Mouse (Mus musculus) forebrain, embryonic 14.5 days (tissue): Measurements from ENCODE around the gene Tango6. TPM values are rescaled to one million over a fixed set of nuclear protein-coding genes. Genes with fewer than 3 reads are reported as not detected.

Experiments used
- ATAC-seq: fragments of 200-750 bp; cut with Nextera tagmentation; 2 replicates; pipeline ENCODE4 v1.8.0; 2017; ENCODE audit warnings: mild to moderate bottlenecking, moderate library complexity
- DNase-seq: peaks from one replicate; pipeline ENCODE4 v3.0.0-alpha.2; 2015; ENCODE audit warnings: low spot score
- H3K27ac ChIP-seq: fragments of 300-500 bp; sonication (generic); 2 replicates; pipeline ENCODE4 v1.5.1; 2014; ENCODE audit warnings: low read depth, mild to moderate bottlenecking, control low read depth, low read length, moderate library complexity
- H3K27me3 ChIP-seq: fragments of 300-500 bp; sonication (generic); replicated peaks from 2 replicates; pipeline ENCODE4 v1.6.1; 2014; ENCODE audit warnings: low read length, control low read depth, mixed read lengths; ENCODE audit not compliant: control insufficient read depth, insufficient read depth
- H3K36me3 ChIP-seq: fragments of 300-500 bp; sonication (generic); 2 replicates; pipeline ENCODE4 v1.6.1; 2014; ENCODE audit warnings: low read length, control low read depth; ENCODE audit not compliant: control insufficient read depth, insufficient read depth
- H3K4me1 ChIP-seq: fragments of 300-500 bp; sonication (generic); 2 replicates; pipeline ENCODE4 v1.6.1; 2014; ENCODE audit warnings: antibody characterized with exemption, low read length, control low read depth; ENCODE audit not compliant: control insufficient read depth, insufficient read depth
- H3K4me2 ChIP-seq: fragments of 300-500 bp; sonication (generic); 2 replicates; pipeline ENCODE4 v1.6.1; 2014; ENCODE audit warnings: mild to moderate bottlenecking, control low read depth, low read length
- H3K4me3 ChIP-seq: fragments of 300-500 bp; sonication (generic); 2 replicates; pipeline ENCODE4 v1.5.1; 2014; ENCODE audit warnings: low read depth, low read length, control low read depth
- H3K9ac ChIP-seq: fragments of 300-500 bp; sonication (generic); 2 replicates; pipeline ENCODE4 v1.6.1; 2014; ENCODE audit warnings: mild to moderate bottlenecking, low read length, control low read depth, moderate library complexity
- H3K9me3 ChIP-seq: fragments of 300-500 bp; sonication (generic); replicated peaks from 2 replicates; pipeline ENCODE4 v1.6.1; 2016; ENCODE audit warnings: low read length, control low read depth, mixed read lengths; ENCODE audit not compliant: control insufficient read depth
- WGBS: fragments of 180-500 bp; shearing (Covaris S2); extraction: QIAGEN DNeasy Blood & Tissue Kit; methylation state at CpG from one replicate; pipeline ENCODE4 v1.1.7; 2014; 5-methylcytosine and 5-hydroxymethylcytosine counted together
- polyA plus RNA-seq: library from polyadenylated mRNA; unstranded; fragments of >200 nt; fragmentation: Nextera tagmentation; extraction: Ambion mirVana; gene quantifications from 2 replicates; pipeline ENCODE4 v1.2.1, GENCODE M21; 2014

Tango6 gene
- polyA plus RNA-seq, 1 experiment from 2014 or later: 2.4 TPM

- DNase-seq (peak; percentile 5), ATAC-seq (no peak)
- no peak overlapping the region for H3K4me3 ChIP-seq
- no peaks in the 10 kb centered on the region for H3K36me3 ChIP-seq
- H3K9ac ChIP-seq: peak overlapping the region; percentile 9
- no peaks in the 10 kb centered on the region for H3K9me3 ChIP-seq
- H3K27ac ChIP-seq: peak overlapping the region; percentile 78
- H3K4me2 ChIP-seq: no peak overlapping the region
- WGBS: 35% methylated on average over 4 of the region's 4 CpGs
- no peaks in the 10 kb centered on the region; the same call in 1 of the 2 replicates for H3K4me1 ChIP-seq
- no peaks in the 10 kb centered on the region for H3K27me3 ChIP-seq
Observed at GRCm38 (mm10) chr8:106761317-106761716, 78.4 kb downstream of the Tango6 start.

GRCm38 (mm10) chr8:106761867-106762523 lies 79.1 kb downstream of the Tango6 start:
- H3K27ac ChIP-seq: peak overlapping the region; percentile 78; the same call in 1 of the 2 replicates
- no peaks in the 10 kb centered on the region for H3K9me3 ChIP-seq
- no peak overlapping the region for H3K4me3 ChIP-seq
- peak; percentile 62 for DNase-seq
- H3K4me1 ChIP-seq: no peaks in the 10 kb centered on the region; the same call in 1 of the 2 replicates
- no peak overlapping the region for H3K4me2 ChIP-seq
- peak; percentile 26; the same call in 1 of the 2 replicates for ATAC-seq
- no peaks in the 10 kb centered on the region for H3K27me3 ChIP-seq
- H3K36me3 ChIP-seq: no peaks in the 10 kb centered on the region
- no peak overlapping the region for H3K9ac ChIP-seq
- WGBS: 28% methylated on average over 7 of the region's 7 CpGs

GRCm38 (mm10) chr8:106764529-106764928 lies 81.7 kb downstream of the Tango6 start:
- no peak overlapping the region for H3K27ac ChIP-seq
- DNase-seq: no peak
- no peaks in the 10 kb centered on the region for H3K27me3 ChIP-seq
- H3K9ac ChIP-seq: no peak overlapping the region
- no peak for ATAC-seq
- H3K4me1 ChIP-seq: no peaks in the 10 kb centered on the region; the same call in 1 of the 2 replicates
- H3K4me2 ChIP-seq: no peak overlapping the region
- no peak overlapping the region for H3K4me3 ChIP-seq
- 83% methylated on average over 1 of the region's 1 CpGs for WGBS
- H3K36me3 ChIP-seq: no peaks in the 10 kb centered on the region
- H3K9me3 ChIP-seq: no peaks in the 10 kb centered on the region

GRCm38 (mm10) chr8:106765570-106765969 lies 82.7 kb downstream of the Tango6 start:
- no peak overlapping the region for H3K4me3 ChIP-seq
- H3K27ac ChIP-seq: no peak overlapping the region
- H3K36me3 ChIP-seq: no peaks in the 10 kb centered on the region
- no peaks in the 10 kb centered on the region; the same call in 1 of the 2 replicates for H3K4me1 ChIP-seq
- ATAC-seq: no peak
- 97% methylated on average over 2 of the region's 2 CpGs for WGBS
- no peak overlapping the region for H3K4me2 ChIP-seq
- H3K9me3 ChIP-seq: no peaks in the 10 kb centered on the region
- H3K27me3 ChIP-seq: no peaks in the 10 kb centered on the region
- H3K9ac ChIP-seq: no peak overlapping the region
- no peak for DNase-seq

- H3K4me1 ChIP-seq: no peaks in the 10 kb centered on the region; the same call in 1 of the 2 replicates
- 85% methylated on average over 5 of the region's 5 CpGs for WGBS
- DNase-seq (no peak), ATAC-seq (no peak)
- H3K27ac ChIP-seq: no peak overlapping the region
- no peak overlapping the region for H3K4me2 ChIP-seq
- no peaks in the 10 kb centered on the region for H3K27me3 ChIP-seq
- H3K9me3 ChIP-seq: no peaks in the 10 kb centered on the region
- H3K4me3 ChIP-seq: no peak overlapping the region
- no peaks in the 10 kb centered on the region for H3K36me3 ChIP-seq
- H3K9ac ChIP-seq: no peak overlapping the region
Observed at GRCm38 (mm10) chr8:106766736-106767135, 83.9 kb downstream of the Tango6 start.

GRCm38 (mm10) chr8:106769147-106769805 lies 86.4 kb downstream of the Tango6 start:
- H3K4me3 ChIP-seq: no peak overlapping the region
- H3K9ac ChIP-seq: no peak overlapping the region
- DNase-seq: no peak
- no peaks in the 10 kb centered on the region for H3K9me3 ChIP-seq
- no peak overlapping the region for H3K4me2 ChIP-seq
- WGBS: 86% methylated on average over 13 of the region's 13 CpGs
- H3K36me3 ChIP-seq: no peaks in the 10 kb centered on the region
- H3K4me1 ChIP-seq: no peaks in the 10 kb centered on the region
- no peak overlapping the region for H3K27ac ChIP-seq
- H3K27me3 ChIP-seq: no peaks in the 10 kb centered on the region
- ATAC-seq: no peak

GRCm38 (mm10) chr8:106770596-106771179 lies 87.8 kb downstream of the Tango6 start:
- H3K36me3 ChIP-seq: no peaks in the 10 kb centered on the region
- no peaks in the 10 kb centered on the region for H3K4me1 ChIP-seq
- H3K9ac ChIP-seq: no peak overlapping the region
- no peak overlapping the region for H3K4me3 ChIP-seq
- WGBS: 88% methylated on average over 9 of the region's 9 CpGs
- H3K9me3 ChIP-seq: no peaks in the 10 kb centered on the region
- no peaks in the 10 kb centered on the region for H3K27me3 ChIP-seq
- ATAC-seq (no peak), DNase-seq (no peak)
- H3K27ac ChIP-seq: no peak overlapping the region
- no peak overlapping the region for H3K4me2 ChIP-seq

GRCm38 (mm10) chr8:106772094-106772493 lies 89.2 kb downstream of the Tango6 start:
- Histone ChIP-seq H3K9me3 (no peaks in the 10 kb centered on the region), H3K9ac (no peak overlapping the region), H3K4me1 (no peaks in the 10 kb centered on the region), H3K27me3 (no peaks in the 10 kb centered on the region), H3K27ac (no peak overlapping the region), H3K36me3 (no peaks in the 10 kb centered on the region), H3K4me2 (no peak overlapping the region), H3K4me3 (no peak overlapping the region)
- ATAC-seq: no peak
- DNase-seq: no peak
- 87% methylated on average over 6 of the region's 6 CpGs for WGBS

- Histone ChIP-seq H3K4me3 (no peak overlapping the region), H3K27me3 (no peaks in the 10 kb centered on the region), H3K9ac (no peak overlapping the region), H3K9me3 (no peaks in the 10 kb centered on the region), H3K4me2 (no peak overlapping the region), H3K36me3 (no peaks in the 10 kb centered on the region), H3K27ac (no peak overlapping the region), H3K4me1 (no peaks in the 10 kb centered on the region)
- DNase-seq (no peak), ATAC-seq (no peak)
- WGBS: 94% methylated on average over 3 of the region's 3 CpGs
Observed at GRCm38 (mm10) chr8:106772501-106772900, 89.6 kb downstream of the Tango6 start.
